Mouse (Mus musculus) activated CD4-positive, CD25-positive, alpha-beta regulatory T cell, adult 4 months (primary cell): ENCODE measurements around the gene 1500009C09Rik. TPM values are rescaled to one million over a fixed set of nuclear protein-coding genes. Genes with fewer than 3 reads are reported as not detected.

ENCODE experiments used
- polyA plus RNA-seq, 2 experiments: library from polyadenylated mRNA; unstranded; fragments of 100-300 nt; shearing (Covaris generic); gene quantifications; one replicate each; pipeline ENCODE4 v1.2.1; 2017

The 1500009C09Rik gene
- polyA plus RNA-seq, 2 experiments from 2014 or later, result not detected

Other genes with a start within 250 kb of the 1500009C09Rik start
- 10 to 100 TPM; 10.1 to 16.2 TPM for gene Desi1, start 218.5 kb upstream of the 1500009C09Rik start, polyA plus RNA-seq
- gene Snu13, start 204.8 kb upstream of the 1500009C09Rik start, polyA plus RNA-seq, result 100 to 1,000 TPM; 170 to 212 TPM
- gene 4930407I10Rik, start 193.2 kb upstream of the 1500009C09Rik start, polyA plus RNA-seq, result not detected
- not detected for gene Mei1, start 182.4 kb upstream of the 1500009C09Rik start, polyA plus RNA-seq
- 10 to 100 TPM; 23.4 to 28.1 TPM for gene Ccdc134, start 124.5 kb upstream of the 1500009C09Rik start, polyA plus RNA-seq
- gene Srebf2, start 105.2 kb upstream of the 1500009C09Rik start, polyA plus RNA-seq, result 10 to 100 TPM; 32.6 to 51.4 TPM
- not detected for gene Shisa8, start 39.6 kb upstream of the 1500009C09Rik start, polyA plus RNA-seq
- gene Tnfrsf13c, start 28.0 kb upstream of the 1500009C09Rik start, polyA plus RNA-seq, result 10 to 100 TPM in 1 of 2 experiments, 1 to 10 TPM in 1; 2.5 to 10.9 TPM
- gene Cenpm, start 7.6 kb upstream of the 1500009C09Rik start, polyA plus RNA-seq, result 10 to 100 TPM; 21.6 to 34.7 TPM
- not detected for gene Sept3, start 22.5 kb downstream of the 1500009C09Rik start, polyA plus RNA-seq
- not detected for gene Wbp2nl, start 46.6 kb downstream of the 1500009C09Rik start, polyA plus RNA-seq
- gene Naga, start 86.5 kb downstream of the 1500009C09Rik start, polyA plus RNA-seq, result 10 to 100 TPM; 44.2 to 63.7 TPM
- gene Pheta2, start 86.5 kb downstream of the 1500009C09Rik start, polyA plus RNA-seq, result 1 to 10 TPM; 5.3 to 5.8 TPM
- 100 to 1,000 TPM; 132 to 140 TPM for gene Smdt1, start 86.6 kb downstream of the 1500009C09Rik start, polyA plus RNA-seq
- 100 to 1,000 TPM; 486 to 595 TPM for gene Ndufa6, start 101.9 kb downstream of the 1500009C09Rik start, polyA plus RNA-seq
- gene Cyp2d22, start 127.9 kb downstream of the 1500009C09Rik start, polyA plus RNA-seq, result 1 to 10 TPM; 3.6 to 6.5 TPM
- gene Cyp2d11, start 141.6 kb downstream of the 1500009C09Rik start, polyA plus RNA-seq, result not detected
- gene Cyp2d10, start 154.8 kb downstream of the 1500009C09Rik start, polyA plus RNA-seq, result not detected
- not detected for gene Cyp2d9, start 181.0 kb downstream of the 1500009C09Rik start, polyA plus RNA-seq